Mouse (Mus musculus) spleen, postnatal 14 days (tissue): ENCODE data around the gene Ppcdc.

Experiments used
- DNase-seq, 2 experiments: peaks; one replicate each; pipeline ENCODE4 v3.0.0; 2021 to 2022; ENCODE audit warnings: low spot score in 2 of 2

Ppcdc gene

GRCm38 (mm10) chr9:57439522-57440295 lies at the start of gene Ppcdc:
TSS of gene Ppcdc (minus strand) at chr9:57440124.
- peak; percentile 71 to 82 for DNase-seq

- DNase-seq = no peak
Observed at GRCm38 (mm10) chr9:57487807-57488206, 47.9 kb upstream of the Ppcdc start.

- peak; percentile 54 to 77 for DNase-seq
Observed at GRCm38 (mm10) chr9:57485774-57486173, 45.9 kb upstream of the Ppcdc start.

- no peak for DNase-seq
Observed at GRCm38 (mm10) chr9:57468914-57469313, 29.0 kb upstream of the Ppcdc start.

GRCm38 (mm10) chr9:57467896-57468549 lies 28.1 kb upstream of the Ppcdc start, which contains the start of gene Scamp5:
TSS of gene Scamp5 (minus strand) at chr9:57468060.
- DNase-seq = peak; percentile 39 to 69

GRCm38 (mm10) chr9:57467271-57467771 lies 27.4 kb upstream of the Ppcdc start:
- DNase-seq = no peak

- no peak for DNase-seq
Observed at GRCm38 (mm10) chr9:57466101-57466500, 26.2 kb upstream of the Ppcdc start.

- no peak for DNase-seq
Observed at GRCm38 (mm10) chr9:57462866-57463265, 22.9 kb upstream of the Ppcdc start.

- no peak for DNase-seq
Observed at GRCm38 (mm10) chr9:57459707-57460106, 19.8 kb upstream of the Ppcdc start.

- DNase-seq = no peak
Observed at GRCm38 (mm10) chr9:57453516-57453915, 13.6 kb upstream of the Ppcdc start.

GRCm38 (mm10) chr9:57452624-57453462 lies 12.9 kb upstream of the Ppcdc start:
- no peak for DNase-seq

- peak in 1 of 2 experiments; percentile 21 for DNase-seq
Observed at GRCm38 (mm10) chr9:57449715-57450114, 9.8 kb upstream of the Ppcdc start.

GRCm38 (mm10) chr9:57440620-57441019 lies 696 bp upstream of the Ppcdc start:
- no peak for DNase-seq

GRCm38 (mm10) chr9:57439083-57439482 lies 841 bp downstream of the Ppcdc start:
- DNase-seq = no peak

- no peak for DNase-seq
Observed at GRCm38 (mm10) chr9:57437896-57438614, 1.9 kb downstream of the Ppcdc start.

GRCm38 (mm10) chr9:57436166-57436565 lies 3.8 kb downstream of the Ppcdc start:
- DNase-seq = no peak

GRCm38 (mm10) chr9:57434405-57435165 lies 5.3 kb downstream of the Ppcdc start:
- DNase-seq = no peak

GRCm38 (mm10) chr9:57433097-57434032 lies 6.6 kb downstream of the Ppcdc start:
- DNase-seq = peak; percentile 66 to 79

GRCm38 (mm10) chr9:57432480-57432879 lies 7.4 kb downstream of the Ppcdc start:
- DNase-seq = no peak
